ENCODE assay signal across 10 mouse cellular contexts in genomic region chr4:139075041-139075711, GRCm38 (mm10). TPM values are rescaled to one million over a fixed set of nuclear protein-coding genes. Genes with fewer than 3 reads are reported as not detected.
A peak's percentile ranks its signal among the peaks of the same experiment; 100 is the strongest.
DNase-seq lines count a peak whose midpoint lies in the region; ATAC-seq lines count a peak whose summit lies in the region.
"Had no signal": no experiment of that assay in that cellular context is flagged by ENCODE, and none has a peak within 500 bp of the region (broad histone marks: within the 10 kb centered on the region; RNA-seq: fewer than 3 reads in every experiment).

Gene Htr6 (minus strand): TSS chr4:139075570.

- WGBS in limb, embryonic 10.5 days = under 1% methylated on average over 69 of the region's 77 CpGs
- under 1% methylated on average over 71 of the region's 77 CpGs for WGBS in stomach, embryonic 14.5 days

- H3K9me3 ChIP-seq in limb, embryonic 10.5 days (replicated peaks) = no peaks in the 10 kb centered on the region
- H3K9me3 ChIP-seq in stomach, embryonic 14.5 days (ENCODE audit: control insufficient read depth, low read depth, low read length) = no peaks in the 10 kb centered on the region

- ATAC-seq in stomach, embryonic 14.5 days (ENCODE audit: insufficient number of reproducible peaks, insufficient read depth, low FRiP score, low read depth) = no peak; the same call in 1 of the 2 replicates
- ATAC-seq in monocyte, adult 5-6 weeks (replicated peaks; ENCODE audit: insufficient number of reproducible peaks, low FRiP score, low TSS enrichment, poor library complexity, severe bottlenecking) = no peak

- peak; percentile 48 for DNase-seq in embryo, embryonic 11 days
- no peak for DNase-seq in embryo, embryonic 9.5 days (ENCODE audit: extremely low spot score)
- peak; percentile 60 for DNase-seq in right cerebral cortex, adult 18-20 months
- no peak for DNase-seq in right cerebral cortex, postnatal 10 days (ENCODE audit: low spot score in 2 of 2)
- peak; percentile 53 for DNase-seq in limb, embryonic 10.5 days (ENCODE audit: low spot score)
- DNase-seq in gastrocnemius, adult 8-10 months (ENCODE audit: low spot score in 2 of 2) = no peak

- H3K4me3 ChIP-seq in limb, embryonic 10.5 days = peak within 1 kb of the TSS; percentile 67
- H3K4me3 ChIP-seq in stomach, embryonic 14.5 days (ENCODE audit: low read depth, low read length) = peak within 1 kb of the TSS; percentile 44
- H3K4me3 ChIP-seq: erythroblast, embryonic 14.5 days had no signal

- H3K9ac ChIP-seq in stomach, embryonic 14.5 days (replicated peaks; ENCODE audit: low read depth, low read length) = no peak within 1 kb of the TSS; the same call in 1 of the 2 replicates

- peak within 1 kb of the TSS; percentile 51 for H3K27ac ChIP-seq in limb, embryonic 10.5 days
- H3K27ac ChIP-seq in stomach, embryonic 14.5 days (ENCODE audit: low read length) = no peak within 1 kb of the TSS

- peak within 1 kb of the TSS; percentile 97 for H3K4me2 ChIP-seq in stomach, embryonic 14.5 days (replicated peaks; ENCODE audit: low read depth, low read length)

- H3K4me1 ChIP-seq in limb, embryonic 10.5 days = peaks cover 19% of the 10 kb centered on the region
- H3K4me1 ChIP-seq in stomach, embryonic 14.5 days (ENCODE audit: control insufficient read depth, insufficient read depth, low read length) = peaks cover 7% of the 10 kb centered on the region; the same call in 1 of the 2 replicates

- H3K36me3 ChIP-seq in limb, embryonic 10.5 days = no peaks in the 10 kb centered on the region
- H3K36me3 ChIP-seq in stomach, embryonic 14.5 days (ENCODE audit: control insufficient read depth, insufficient read depth, low read length) = no peaks in the 10 kb centered on the region

- H3K27me3 ChIP-seq in limb, embryonic 10.5 days (ENCODE audit: low read depth, poor library complexity, severe bottlenecking) = peaks cover 81% of the 10 kb centered on the region
- peaks cover 35% of the 10 kb centered on the region for H3K27me3 ChIP-seq in stomach, embryonic 14.5 days (ENCODE audit: control insufficient read depth, insufficient read depth, low read length)

RNA-seq across cellular contexts. Expression of gene Htr6, which starts in this region (rescaled TPM):
- polyA plus RNA-seq in limb, embryonic 10.5 days (2016; fragmentation: Nextera tagmentation; extraction: Ambion mirVana) = not detected in 2 replicates
- not detected in 2 replicates for polyA plus RNA-seq in stomach, embryonic 14.5 days (2014; fragmentation: Nextera tagmentation; extraction: Ambion mirVana)
- not detected for total RNA-seq in gastrocnemius, adult 8-10 months (2022)
- not detected in 3 replicates for total RNA-seq in monocyte, adult 5-6 weeks (2017)
- total RNA-seq: neutrophil, adult 5-6 weeks had no signal
- polyA plus RNA-seq: erythroblast, embryonic 14.5 days had no signal

Comparison
In these comparisons a context has a peak if more than half of its experiments do, and no peak if none do; other contexts are left out.
1. DNase-seq: peak in embryo, embryonic 11 days (single experiment) and right cerebral cortex, adult 18-20 months (single experiment); none in embryo, embryonic 9.5 days (single experiment), right cerebral cortex, postnatal 10 days (0 of 2) and gastrocnemius, adult 8-10 months (0 of 2).
2. Peak in DNase-seq, H3K4me3 ChIP-seq and H3K27ac ChIP-seq in limb, embryonic 10.5 days; RNA of the gene not detected or under 1 TPM.